Mouse (Mus musculus) erythroblast, embryonic 14.5 days (primary cell): ENCODE data around the gene Gm21209. TPM values are rescaled to one million over a fixed set of nuclear protein-coding genes. Genes with fewer than 3 reads are reported as not detected.
"Not testable (repeated sequence)": the region's sequence is repeated elsewhere in the genome, so short reads cannot be mapped to it uniquely, and the experiment has no call there.

Experiments used
- H3K27me3 ChIP-seq: 2 replicates; pipeline ENCODE4 v1.6.1; 2012; ENCODE audit warnings: inconsistent platforms; ENCODE audit not compliant: control insufficient read depth
- H3K36me3 ChIP-seq: 2 replicates; pipeline ENCODE4 v1.6.1; 2012; ENCODE audit warnings: mild to moderate bottlenecking, inconsistent platforms; ENCODE audit not compliant: control insufficient read depth
- H3K4me1 ChIP-seq: 2 replicates; pipeline ENCODE4 v1.6.1; 2012; ENCODE audit warnings: inconsistent platforms; ENCODE audit not compliant: control insufficient read depth
- H3K4me3 ChIP-seq: replicated peaks from 2 replicates; pipeline ENCODE3; 2012; ENCODE audit warnings: moderate library complexity, mild to moderate bottlenecking, inconsistent platforms
- H3K9me3 ChIP-seq: 2 replicates; pipeline ENCODE4 v1.6.1; 2012; ENCODE audit warnings: low read length, inconsistent platforms, mixed read lengths; ENCODE audit not compliant: control insufficient read depth
- polyA plus RNA-seq: library from polyadenylated mRNA; stranded (reverse); fragments of >175 nt; gene quantifications from 2 replicates; pipeline ENCODE4 v1.2.3, GENCODE M21; 2012

Gm21209 gene
- polyA plus RNA-seq: not detected in 2 replicates

GRCm38 (mm10) chrY:49570856-49571255, at the start of gene Gm21209:
TSS of gene Gm21209 (plus strand) at chrY:49571156.
- not testable (repeated sequence) for H3K4me3 ChIP-seq, H3K27me3 ChIP-seq, H3K4me1 ChIP-seq, H3K36me3 ChIP-seq, H3K9me3 ChIP-seq
